Mouse (Mus musculus): ENCODE results near the gene Mettl15.

Mettl15 gene

GRCm38 (mm10) chr2:109153402-109154050 is 127.0 kb downstream of the Mettl15 start:
- no peak for DNase-seq

GRCm38 (mm10) chr2:109147292-109147691 is 133.3 kb downstream of the Mettl15 start:
- no peak for DNase-seq

- DNase-seq = no peak
These were observed 136.1 kb downstream of the Mettl15 start for GRCm38 (mm10) chr2:109144410-109144809.

GRCm38 (mm10) chr2:109140330-109140729 is 140.2 kb downstream of the Mettl15 start:
- no peak for DNase-seq

- DNase-seq = no peak
These were observed 143.3 kb downstream of the Mettl15 start for GRCm38 (mm10) chr2:109137276-109137675.

GRCm38 (mm10) chr2:109130718-109131117 is 149.8 kb downstream of the Mettl15 start:
- no peak for DNase-seq

GRCm38 (mm10) chr2:109129921-109130320 is 150.6 kb downstream of the Mettl15 start:
- DNase-seq = no peak

- no peak for DNase-seq
These were observed 174.6 kb downstream of the Mettl15 start for GRCm38 (mm10) chr2:109105773-109106484.

GRCm38 (mm10) chr2:109049686-109050085 is 230.9 kb downstream of the Mettl15 start:
- no peak for DNase-seq

Measured in right cerebral cortex, postnatal 25 days (tissue).